21 mouse cellular contexts compared by ENCODE assay signal in the genomic region with DNA sequence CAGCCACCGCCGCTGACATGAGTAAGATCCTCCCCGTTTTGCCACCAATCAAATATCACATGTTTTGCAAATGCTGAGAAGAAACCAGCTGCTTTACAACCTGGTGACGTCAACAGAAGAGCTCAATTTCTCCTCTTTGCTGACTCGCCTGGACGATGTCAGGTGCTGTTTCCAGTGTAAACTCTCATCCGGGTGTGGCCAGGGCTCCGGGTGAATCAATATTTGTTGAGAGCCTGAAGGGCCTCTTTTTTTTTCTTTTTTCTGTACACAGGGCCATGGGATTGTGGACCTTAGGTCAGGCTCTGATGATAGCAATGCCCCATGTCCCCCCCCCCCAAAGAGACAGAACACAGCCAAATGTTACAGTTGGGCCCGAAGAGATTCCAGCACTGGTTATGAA. TPM values are rescaled to one million over a fixed set of nuclear protein-coding genes. Genes with fewer than 3 reads are reported as not detected.
DNase-seq lines count a peak whose midpoint lies in the region; ATAC-seq lines count a peak whose summit lies in the region.
"Had no signal": no experiment of that assay in that cellular context is flagged by ENCODE, and none has a peak within 500 bp of the region (broad histone marks: within the 10 kb centered on the region; RNA-seq: fewer than 3 reads in every experiment).

No protein-coding gene starts in this region.

- H3K36me3 ChIP-seq in intestine, embryonic 14.5 days (ENCODE audit: control insufficient read depth, insufficient read depth, low read length) = no peaks in the 10 kb centered on the region
- no peaks in the 10 kb centered on the region for H3K36me3 ChIP-seq in liver, embryonic 11.5 days (ENCODE audit: control insufficient read depth, insufficient read depth, low read length)
- H3K36me3 ChIP-seq in stomach, embryonic 14.5 days (ENCODE audit: control insufficient read depth, insufficient read depth, low read length) = no peaks in the 10 kb centered on the region
- H3K36me3 ChIP-seq in hindbrain, embryonic 16.5 days (ENCODE audit: control insufficient read depth, insufficient read depth, low read length) = no peaks in the 10 kb centered on the region
- H3K36me3 ChIP-seq: forebrain, embryonic 15.5 days; limb, embryonic 10.5 days; lung, embryonic 15.5 days had no signal

- H3K4me1 ChIP-seq in intestine, embryonic 14.5 days (replicated peaks; ENCODE audit: control insufficient read depth, insufficient read depth, low read length) = no peaks in the 10 kb centered on the region
- peaks cover 5% of the 10 kb centered on the region; the same call in 1 of the 2 replicates for H3K4me1 ChIP-seq in liver, embryonic 11.5 days (replicated peaks; ENCODE audit: control insufficient read depth, insufficient read depth, low read length)
- no peaks in the 10 kb centered on the region for H3K4me1 ChIP-seq in stomach, embryonic 14.5 days (ENCODE audit: control insufficient read depth, insufficient read depth, low read length)
- H3K4me1 ChIP-seq in hindbrain, embryonic 16.5 days (ENCODE audit: control insufficient read depth, insufficient read depth, low read depth, low read length) = no peaks in the 10 kb centered on the region
- H3K4me1 ChIP-seq: forebrain, embryonic 15.5 days had no signal

- H3K4me3 ChIP-seq in intestine, embryonic 14.5 days (ENCODE audit: low read depth, low read length) = no peak overlapping the region
- H3K4me3 ChIP-seq in liver, embryonic 11.5 days (ENCODE audit: low read depth, low read length) = no peak overlapping the region
- H3K4me3 ChIP-seq in stomach, embryonic 14.5 days (ENCODE audit: low read depth, low read length) = no peak overlapping the region
- no peak overlapping the region for H3K4me3 ChIP-seq in hindbrain, embryonic 16.5 days (ENCODE audit: low read length)
- H3K4me3 ChIP-seq: forebrain, embryonic 15.5 days; left cerebral cortex, adult 2 months; limb, embryonic 10.5 days; lung, embryonic 15.5 days had no signal

- peak; percentile 88 for ATAC-seq in intestine, embryonic 14.5 days (replicated peaks; ENCODE audit: low FRiP score, low TSS enrichment, low read depth)
- ATAC-seq in liver, embryonic 11.5 days (replicated peaks; ENCODE audit: low FRiP score) = no peak
- ATAC-seq in stomach, embryonic 14.5 days (ENCODE audit: insufficient number of reproducible peaks, insufficient read depth, low FRiP score, low read depth) = peak; percentile 74; the same call in 1 of the 2 replicates
- no peak for ATAC-seq in hindbrain, embryonic 16.5 days
- ATAC-seq: forebrain, embryonic 15.5 days; midbrain, embryonic 16.5 days had no signal

- H3K27ac ChIP-seq in intestine, embryonic 14.5 days (ENCODE audit: low read depth) = peak overlapping the region; percentile 64
- no peak overlapping the region for H3K27ac ChIP-seq in liver, embryonic 11.5 days (ENCODE audit: low read depth, low read length)
- H3K27ac ChIP-seq in stomach, embryonic 14.5 days (ENCODE audit: low read length) = no peak overlapping the region
- no peak overlapping the region for H3K27ac ChIP-seq in hindbrain, embryonic 16.5 days (ENCODE audit: low read depth, low read length)
- H3K27ac ChIP-seq: forebrain, embryonic 15.5 days; hindbrain, embryonic 14.5 days; left cerebral cortex, adult 2 months; limb, embryonic 10.5 days; lung, embryonic 15.5 days had no signal

- 0 out of 2 replicates have a peak overlapping the region, but pooled peaks have one; percentile 5 for H3K4me2 ChIP-seq in intestine, embryonic 14.5 days (ENCODE audit: low read length)
- peak overlapping the region; percentile 26; the same call in 1 of the 2 replicates for H3K4me2 ChIP-seq in liver, embryonic 11.5 days
- no peak overlapping the region for H3K4me2 ChIP-seq in stomach, embryonic 14.5 days (replicated peaks; ENCODE audit: low read depth, low read length)
- H3K4me2 ChIP-seq in hindbrain, embryonic 16.5 days (ENCODE audit: low read length) = no peak overlapping the region
- H3K4me2 ChIP-seq: forebrain, embryonic 15.5 days; hindbrain, embryonic 14.5 days; lung, embryonic 15.5 days had no signal

- 63% methylated on average over 9 of the region's 9 CpGs for WGBS in intestine, embryonic 14.5 days
- 72% methylated on average over 9 of the region's 9 CpGs for WGBS in liver, embryonic 11.5 days
- WGBS in stomach, embryonic 14.5 days = 58% methylated on average over 9 of the region's 9 CpGs
- WGBS in hindbrain, embryonic 16.5 days = 89% methylated on average over 9 of the region's 9 CpGs

- peak; percentile 86 for DNase-seq in adipocyte (ENCODE audit: low spot score)
- DNase-seq in intestine, embryonic 14.5 days (ENCODE audit: low spot score) = no peak
- DNase-seq in liver, embryonic 11.5 days (ENCODE audit: low spot score) = no peak
- no peak for DNase-seq in right cerebral cortex, postnatal 36 days (ENCODE audit: low spot score in 2 of 2)
- DNase-seq in kidney, postnatal 10 days = no peak
- DNase-seq: adrenal gland, adult 2 months; gastrocnemius, postnatal 14 days; heart, adult 18-20 months; heart, postnatal 36 days; layer of hippocampus, adult 9-11 months; right cerebral cortex, postnatal 4 days; thymus, adult 2 months had no signal

- H3K9ac ChIP-seq in intestine, embryonic 14.5 days (ENCODE audit: low read length) = no peak overlapping the region
- no peak overlapping the region for H3K9ac ChIP-seq in liver, embryonic 11.5 days (ENCODE audit: low read depth, low read length)
- H3K9ac ChIP-seq in stomach, embryonic 14.5 days (replicated peaks; ENCODE audit: low read depth, low read length) = no peak overlapping the region
- no peak overlapping the region for H3K9ac ChIP-seq in hindbrain, embryonic 16.5 days (ENCODE audit: low read depth, low read length)
- H3K9ac ChIP-seq: forebrain, embryonic 15.5 days; hindbrain, embryonic 14.5 days; lung, embryonic 15.5 days had no signal

- H3K27me3 ChIP-seq in intestine, embryonic 14.5 days (replicated peaks; ENCODE audit: control insufficient read depth, insufficient read depth, low read length) = no peaks in the 10 kb centered on the region
- H3K27me3 ChIP-seq in liver, embryonic 11.5 days (replicated peaks; ENCODE audit: control insufficient read depth, insufficient read depth, low read length) = no peaks in the 10 kb centered on the region
- no peaks in the 10 kb centered on the region for H3K27me3 ChIP-seq in stomach, embryonic 14.5 days (ENCODE audit: control insufficient read depth, insufficient read depth, low read length)
- no peaks in the 10 kb centered on the region for H3K27me3 ChIP-seq in hindbrain, embryonic 16.5 days (replicated peaks; ENCODE audit: control insufficient read depth, insufficient read depth, low read length)
- H3K27me3 ChIP-seq: forebrain, embryonic 15.5 days; lung, embryonic 15.5 days had no signal

- no peaks in the 10 kb centered on the region for H3K9me3 ChIP-seq in intestine, embryonic 14.5 days (ENCODE audit: control insufficient read depth, low read length)
- no peaks in the 10 kb centered on the region for H3K9me3 ChIP-seq in liver, embryonic 11.5 days (ENCODE audit: control insufficient read depth, low read length)
- H3K9me3 ChIP-seq in stomach, embryonic 14.5 days (ENCODE audit: control insufficient read depth, low read depth, low read length) = no peaks in the 10 kb centered on the region
- H3K9me3 ChIP-seq in hindbrain, embryonic 16.5 days (ENCODE audit: control insufficient read depth, low read length) = no peaks in the 10 kb centered on the region
- H3K9me3 ChIP-seq: forebrain, embryonic 15.5 days; limb, embryonic 10.5 days; lung, embryonic 15.5 days had no signal

RNA-seq across cellular contexts. Expression of gene Hcar2, which starts 10.8 kb away (rescaled TPM):
- 0.15 TPM in 1 of 2 replicates, not detected in the other for polyA plus RNA-seq in intestine, embryonic 14.5 days (2014; fragmentation: Nextera tagmentation; extraction: Ambion mirVana)
- polyA plus RNA-seq in liver, embryonic 11.5 days (2014; fragmentation: Nextera tagmentation; extraction: Ambion mirVana) = not detected in 2 replicates
- polyA plus RNA-seq in stomach, embryonic 14.5 days (2014; fragmentation: Nextera tagmentation; extraction: Ambion mirVana) = 1.6 and 2.1 TPM in 2 replicates
- polyA plus RNA-seq in hindbrain, embryonic 16.5 days (2015; fragmentation: Nextera tagmentation; extraction: Ambion mirVana) = not detected in 2 replicates
- polyA plus RNA-seq: forebrain, embryonic 15.5 days; heart, embryonic 14.5 days; hindbrain, embryonic 14.5 days; limb, embryonic 10.5 days; midbrain, embryonic 16.5 days had no signal

RNA-seq across cellular contexts. Expression of gene Hcar1, which starts 25.3 kb away (rescaled TPM):
- 1.9 and 2.0 TPM in 2 replicates for polyA plus RNA-seq in intestine, embryonic 14.5 days (2014; fragmentation: Nextera tagmentation; extraction: Ambion mirVana)
- polyA plus RNA-seq in liver, embryonic 11.5 days (2014; fragmentation: Nextera tagmentation; extraction: Ambion mirVana) = 0.10 and 0.19 TPM in 2 replicates
- 1.6 and 2.3 TPM in 2 replicates for polyA plus RNA-seq in stomach, embryonic 14.5 days (2014; fragmentation: Nextera tagmentation; extraction: Ambion mirVana)
- 0.91 and 0.94 TPM in 2 replicates for polyA plus RNA-seq in hindbrain, embryonic 16.5 days (2015; fragmentation: Nextera tagmentation; extraction: Ambion mirVana)
- polyA plus RNA-seq: limb, embryonic 10.5 days had no signal

RNA-seq across cellular contexts. Expression of gene Denr, which starts 52.5 kb away (rescaled TPM):
- polyA plus RNA-seq in intestine, embryonic 14.5 days (2014; fragmentation: Nextera tagmentation; extraction: Ambion mirVana) = 118 and 129 TPM in 2 replicates
- 153 and 156 TPM in 2 replicates for polyA plus RNA-seq in liver, embryonic 11.5 days (2014; fragmentation: Nextera tagmentation; extraction: Ambion mirVana)
- polyA plus RNA-seq in stomach, embryonic 14.5 days (2014; fragmentation: Nextera tagmentation; extraction: Ambion mirVana) = 140 and 143 TPM in 2 replicates
- polyA plus RNA-seq in hindbrain, embryonic 16.5 days (2015; fragmentation: Nextera tagmentation; extraction: Ambion mirVana) = 105 and 112 TPM in 2 replicates

Comparison
In these comparisons a context has a peak if more than half of its experiments do, and no peak if none do; other contexts are left out.
1. ATAC-seq: peak in intestine, embryonic 14.5 days (single experiment) and stomach, embryonic 14.5 days (single experiment); none in liver, embryonic 11.5 days (single experiment) and hindbrain, embryonic 16.5 days (single experiment).
2. H3K4me2 ChIP-seq: peak in intestine, embryonic 14.5 days (single experiment) and liver, embryonic 11.5 days (single experiment); none in stomach, embryonic 14.5 days (single experiment) and hindbrain, embryonic 16.5 days (single experiment).